Mouse (Mus musculus) left cerebral cortex, postnatal 25 days (tissue): ENCODE results near the gene Scpep1. TPM values are rescaled to one million over a fixed set of nuclear protein-coding genes. Genes with fewer than 3 reads are reported as not detected.
"Not testable (repeated sequence)": the region's sequence is repeated elsewhere in the genome, so short reads cannot be mapped to it uniquely, and the experiment has no call there.

Experiments
- DNase-seq, 2 experiments: peaks; one replicate each; pipeline ENCODE4 v3.0.0; 2022; ENCODE audit warnings: low spot score in 2 of 2, mixed read lengths in 1 of 2
- intact Hi-C: fragments of 180-260 bp; cut with DNase I; formaldehyde crosslinking; loops from one replicate; pipeline ENCODE4 v1.15.1; 2025
- total RNA-seq, 2 experiments: library from RNA; stranded (reverse); gene quantifications; 2 replicates each; pipeline ENCODE4 v1.2.3; 2021

The Scpep1 gene
- total RNA-seq, 2 experiments from 2014 or later, result 19.0 to 20.7 TPM

- intact Hi-C loops, result not testable (repeated sequence)
- DNase-seq, result peak; percentile 59 to 61
Observed at GRCm38 (mm10) chr11:88891921-88892561, 63.2 kb downstream of the Scpep1 start.

GRCm38 (mm10) chr11:88891446-88891845 lies 63.8 kb downstream of the Scpep1 start:
- peak; percentile 14 to 32 for DNase-seq
- intact Hi-C loops, result not testable (repeated sequence)

- DNase-seq, intact Hi-C loops: not testable (repeated sequence)
Observed at GRCm38 (mm10) chr11:88890904-88891303, 64.4 kb downstream of the Scpep1 start.

GRCm38 (mm10) chr11:88888996-88889395 lies 66.3 kb downstream of the Scpep1 start:
- DNase-seq, result no peak
- intact Hi-C loops, result no loop called here

- DNase-seq, result no peak
- intact Hi-C loops, result no loop called here
Observed at GRCm38 (mm10) chr11:88884376-88885065, 70.7 kb downstream of the Scpep1 start.

GRCm38 (mm10) chr11:88878011-88878410 lies 77.3 kb downstream of the Scpep1 start:
- intact Hi-C loops, result no loop called here
- no peak for DNase-seq

Other genes starting within 250 kb of the Scpep1 start
- 100 to 1,000 TPM; 116 to 123 TPM for gene Msi2, start 237.0 kb downstream of the Scpep1 start, total RNA-seq
- gene Akap1, start 90.9 kb downstream of the Scpep1 start, total RNA-seq, result 10 to 100 TPM; 34.2 to 41.7 TPM
- not detected for gene Elobl, start 11.5 kb upstream of the Scpep1 start, total RNA-seq
- gene Coil, start 14.8 kb upstream of the Scpep1 start, total RNA-seq, result 10 to 100 TPM; 21.9 to 22.7 TPM
- gene Trim25, start 43.9 kb upstream of the Scpep1 start, total RNA-seq, result 1 to 10 TPM; 3.3 to 3.8 TPM
- gene Dgke, start 111.4 kb upstream of the Scpep1 start, total RNA-seq, result 10 to 100 TPM; 51.0 to 53.0 TPM
- gene Gm525, start 118.4 kb upstream of the Scpep1 start, total RNA-seq, result not detected